Mouse (Mus musculus): Measurements from ENCODE around the gene Ube2a.

GRCm38 (mm10) chrX:36902321-36903114 lies 28.8 kb downstream of the Ube2a start, which contains the start of gene Nkrf:
- TF ChIP-seq TAL1 (IDR thresholded peaks at IDR 0.05; ENCODE audit: low read length) (no peak), GATA1 (IDR thresholded peaks at IDR 0.05; ENCODE audit: low read length) (no peak)

Measured in erythroblast, embryonic 14.5 days (primary cell).